Mouse (Mus musculus) gonadal fat pad, adult 2 months (tissue): ENCODE measurements around the gene Olfr1423. TPM values are rescaled to one million over a fixed set of nuclear protein-coding genes. Genes with fewer than 3 reads are reported as not detected.
"Not testable (repeated sequence)": the region's sequence is repeated elsewhere in the genome, so short reads cannot be mapped to it uniquely, and the experiment has no call there.

Experiments
- DNase-seq: peaks from one replicate; pipeline ENCODE4 v3.0.0-alpha.2; 2012; ENCODE audit warnings: low read depth
- polyA plus RNA-seq: library from polyadenylated mRNA; depleted of rRNA; stranded (reverse); fragments of >200 nt; gene quantifications from 2 replicates; pipeline ENCODE4 v1.2.3, GENCODE M21; 2012; rRNA removed

The Olfr1423 gene
- not detected in 2 replicates for polyA plus RNA-seq

DNA sequence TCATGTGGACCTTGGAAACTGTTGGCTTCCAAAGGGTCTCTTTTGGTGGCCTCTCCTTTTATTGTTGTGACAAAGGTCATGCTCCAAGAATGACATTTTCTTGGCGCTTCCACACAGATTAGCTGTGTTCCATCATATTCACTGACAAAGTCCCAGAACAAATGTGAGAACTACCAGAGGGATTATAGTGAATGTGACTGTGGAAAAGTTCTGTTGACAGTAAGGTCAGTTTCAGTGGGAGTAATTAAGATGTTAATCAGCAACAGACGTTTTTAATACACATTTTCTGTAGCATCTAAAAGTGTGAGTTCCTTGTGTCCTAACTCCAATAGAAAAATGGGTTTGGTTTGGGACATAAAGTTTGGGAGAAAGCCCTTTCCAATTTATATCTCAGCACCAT, at the start of gene Olfr1423:
Gene Olfr1423, minus strand, starts transcription at position 101 of the 400 bp plus-strand sequence.
- no peak for DNase-seq

DNA sequence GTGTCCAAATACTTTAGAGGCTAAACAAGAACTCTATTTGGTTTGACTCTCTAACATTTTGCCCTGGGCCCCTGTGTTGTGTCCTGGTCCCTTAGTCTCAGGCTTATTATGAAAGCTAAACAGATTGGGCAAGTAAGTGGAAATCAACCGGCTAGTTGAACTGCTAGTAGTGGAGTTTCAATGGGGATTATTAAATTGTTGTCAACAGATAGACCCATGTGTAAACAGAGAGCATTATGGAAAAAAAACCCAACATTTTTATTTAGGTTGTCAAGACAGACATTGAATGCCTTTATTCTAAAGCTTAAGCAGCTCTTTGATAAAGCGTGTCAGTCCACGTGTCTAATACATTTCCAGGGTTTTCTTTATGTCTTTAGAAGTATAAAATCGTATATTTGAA, 36.5 kb upstream of the Olfr1423 start, which contains the start of gene Olfr1425:
Gene Olfr1425, minus strand, starts transcription at position 101 of the 400 bp plus-strand sequence.
- DNase-seq = not testable (repeated sequence)

DNA sequence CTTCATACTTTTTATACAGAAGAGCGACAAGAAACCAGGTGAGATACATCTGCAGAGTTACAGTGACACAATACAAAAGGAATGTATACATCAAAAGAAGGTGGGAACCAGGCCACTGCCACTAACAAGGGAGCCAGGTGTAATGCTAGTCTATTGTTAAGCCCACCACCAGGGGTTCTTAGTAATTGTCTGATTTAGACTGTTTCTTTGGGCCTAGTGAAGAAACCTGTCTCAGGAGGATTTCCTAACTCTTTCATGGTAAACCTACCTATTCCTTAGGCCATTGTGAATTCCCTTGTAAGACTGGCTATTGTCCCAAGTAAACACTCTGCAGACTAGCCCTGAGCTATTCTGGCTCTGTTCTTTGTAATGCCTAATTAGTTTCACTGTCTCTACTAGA, 28.4 kb upstream of the Olfr1423 start:
- DNase-seq = not testable (repeated sequence)

DNA sequence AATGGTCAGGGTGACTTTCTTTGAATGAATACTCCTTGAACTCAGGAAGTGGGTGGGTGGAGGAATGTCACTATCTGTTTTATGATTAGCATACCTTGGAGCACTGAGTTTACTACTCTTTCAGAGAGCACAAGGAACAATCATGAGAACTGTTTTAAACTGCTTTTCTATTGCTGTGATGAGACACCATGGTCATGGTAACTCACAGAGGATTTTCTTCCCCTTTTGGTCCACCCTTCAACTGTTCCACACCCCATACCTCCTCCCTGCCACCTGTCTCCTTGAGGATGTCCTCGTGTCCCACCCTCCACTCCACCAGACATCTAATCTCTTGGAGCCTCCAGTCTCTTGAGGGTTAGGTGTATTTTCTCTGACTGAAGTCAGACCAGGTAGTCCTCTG, 26.7 kb upstream of the Olfr1423 start:
- not testable (repeated sequence) for DNase-seq

DNA sequence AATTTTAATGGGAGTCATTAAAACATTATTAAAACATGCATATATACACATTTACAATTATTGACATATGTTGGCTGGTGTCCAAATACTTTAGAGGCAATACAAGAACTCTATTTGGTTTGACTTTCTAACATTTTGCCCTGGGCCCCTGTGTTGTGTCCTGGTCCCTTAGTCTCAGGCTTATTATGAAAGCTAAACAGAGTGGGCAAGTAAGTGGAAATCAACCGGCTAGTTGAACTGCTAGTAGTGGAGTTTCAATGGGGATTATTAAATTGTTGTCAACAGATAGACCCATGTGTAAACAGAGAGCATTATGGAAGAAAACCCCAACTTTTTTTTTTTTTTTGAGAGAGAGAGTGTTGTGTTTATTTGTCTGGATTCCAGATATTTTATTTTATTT, 21.5 kb upstream of the Olfr1423 start, which contains the start of gene Olfr1424:
Gene Olfr1424, minus strand, starts transcription at position 101 of the 400 bp plus-strand sequence.
- not testable (repeated sequence) for DNase-seq

DNA sequence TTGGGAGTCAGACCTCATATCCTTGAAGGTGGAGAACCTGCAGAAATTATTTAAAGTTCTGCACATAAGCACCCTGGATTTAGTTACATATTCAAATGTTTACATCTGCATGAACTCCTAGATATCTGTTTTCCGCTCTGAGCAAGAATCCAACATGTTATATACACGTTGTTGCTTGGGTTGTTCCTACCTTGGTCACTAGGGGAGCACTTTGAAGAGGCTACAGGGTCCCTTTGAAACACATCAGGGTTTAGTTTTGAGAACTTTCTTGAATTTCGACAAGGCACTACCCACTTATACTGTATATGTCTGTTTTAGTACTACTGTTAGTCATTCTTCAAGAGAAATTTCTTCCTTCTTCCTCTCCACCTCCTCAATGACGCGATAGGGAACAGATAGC, 2.0 kb upstream of the Olfr1423 start:
- DNase-seq = no peak

DNA sequence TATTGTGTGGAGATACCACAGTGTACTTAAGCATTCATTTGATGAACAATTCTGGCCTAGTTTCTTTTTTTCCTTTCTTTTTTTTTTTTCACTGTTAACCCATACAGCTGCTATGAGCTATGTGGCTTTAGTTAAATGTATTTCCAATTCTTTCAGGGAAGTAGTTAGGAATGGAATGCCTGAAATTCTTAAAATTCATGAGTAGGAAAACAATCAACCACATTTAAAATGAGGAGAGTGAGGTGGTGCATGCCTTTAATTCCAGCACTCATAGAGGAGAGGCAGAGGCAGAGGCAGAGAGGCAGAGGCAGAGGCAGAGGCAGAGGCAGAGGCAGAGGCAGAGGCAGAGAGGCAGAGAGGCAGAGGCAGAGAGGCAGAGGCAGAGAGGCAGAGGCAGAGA, 3.4 kb downstream of the Olfr1423 start:
- no peak for DNase-seq

DNA sequence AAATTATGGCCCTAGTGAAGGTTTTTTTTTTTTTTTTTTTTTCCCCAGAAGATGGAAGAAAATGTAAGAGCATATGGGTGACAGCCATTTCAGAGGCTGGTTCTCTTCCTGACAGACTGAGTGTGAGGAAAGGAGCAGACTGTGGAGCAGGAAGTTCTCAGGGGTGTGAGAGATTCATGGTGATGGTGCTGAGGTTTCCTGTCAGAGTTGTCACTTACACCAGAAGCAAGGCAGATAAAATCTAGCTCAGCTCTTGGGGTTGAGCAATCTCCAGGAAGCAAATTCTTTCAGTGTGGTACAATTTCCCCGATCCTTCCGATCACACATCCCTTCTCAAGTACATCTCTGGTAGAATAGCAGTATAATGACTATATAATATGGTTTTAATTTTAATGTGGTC, 14.5 kb downstream of the Olfr1423 start:
- no peak for DNase-seq

DNA sequence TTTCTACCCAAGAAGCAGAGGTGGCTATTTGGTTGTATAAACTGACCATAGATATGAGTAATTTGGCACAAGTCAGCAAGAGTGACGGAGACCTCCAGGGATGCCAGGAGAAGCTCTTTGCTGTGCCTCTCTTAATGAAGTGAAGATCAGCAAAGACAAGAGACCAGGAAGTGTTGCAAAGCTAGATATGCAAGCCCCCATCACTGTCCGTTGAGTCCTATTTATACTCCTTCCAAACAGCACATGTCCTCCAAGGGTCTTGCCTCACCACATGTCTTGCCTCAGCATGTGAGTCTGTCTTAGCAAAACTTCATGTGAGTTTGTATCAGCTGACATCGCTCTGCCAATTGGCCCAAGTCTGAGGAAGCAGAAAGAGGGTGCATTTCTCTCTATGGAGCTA, 15.8 kb downstream of the Olfr1423 start:
- no peak for DNase-seq

DNA sequence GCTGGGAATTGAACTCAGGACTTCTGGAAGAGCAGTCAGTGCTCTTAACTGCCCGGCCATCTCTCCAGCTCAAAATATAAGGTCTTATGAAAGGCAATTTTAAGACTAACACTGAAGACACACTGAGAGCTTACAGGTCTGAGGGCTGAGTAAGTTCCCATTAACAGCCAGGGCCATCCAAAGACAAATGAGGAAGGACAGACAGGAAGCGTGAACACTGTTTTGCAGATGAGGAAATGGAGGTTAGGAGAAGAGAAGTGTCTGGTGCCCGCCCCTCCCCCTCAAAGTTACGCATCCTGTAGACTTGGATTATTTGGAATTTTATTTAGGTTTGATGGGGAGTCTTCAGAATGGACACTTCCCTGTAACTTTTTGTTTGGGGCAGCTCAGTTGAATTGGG, 17.0 kb downstream of the Olfr1423 start:
- DNase-seq = no peak

DNA sequence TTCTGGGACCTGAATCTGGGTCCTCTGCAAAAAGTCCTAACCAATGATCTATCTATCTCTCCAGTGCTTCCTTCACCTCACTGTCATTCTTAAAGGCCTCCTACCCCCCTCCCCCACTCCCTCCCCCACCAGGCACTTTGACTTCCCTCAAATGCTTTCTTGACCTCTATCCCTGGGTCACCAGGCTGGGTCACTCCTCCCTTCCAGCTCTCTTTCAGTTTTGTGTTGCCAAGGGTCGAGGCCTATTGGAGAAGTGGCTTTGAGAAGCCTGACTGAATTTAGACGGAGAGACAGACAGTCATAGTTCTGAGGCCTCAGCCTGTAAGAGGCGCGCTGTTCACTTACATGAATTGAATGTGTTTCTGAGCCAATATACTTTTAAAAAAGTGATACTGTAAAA, 24.9 kb downstream of the Olfr1423 start:
- no peak for DNase-seq

DNA sequence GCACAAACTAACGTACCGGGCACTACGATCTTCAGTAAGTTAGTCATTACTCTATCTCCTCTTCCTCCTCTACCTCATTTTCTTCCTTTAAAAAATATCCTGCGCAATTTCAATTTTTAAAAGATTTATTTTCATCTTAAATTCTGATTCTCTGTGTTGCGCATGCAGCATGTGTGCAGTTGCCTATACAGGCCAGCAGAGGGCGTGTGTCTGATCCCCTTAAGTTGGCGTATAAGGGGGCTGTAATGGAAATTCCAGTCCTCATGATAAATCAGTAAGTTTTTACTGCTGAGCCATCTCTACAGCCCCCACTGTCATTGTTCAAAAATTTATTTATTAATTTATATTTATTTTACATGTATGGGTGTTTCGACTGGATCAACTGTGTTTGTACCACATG, 25.4 kb downstream of the Olfr1423 start:
- no peak for DNase-seq

DNA sequence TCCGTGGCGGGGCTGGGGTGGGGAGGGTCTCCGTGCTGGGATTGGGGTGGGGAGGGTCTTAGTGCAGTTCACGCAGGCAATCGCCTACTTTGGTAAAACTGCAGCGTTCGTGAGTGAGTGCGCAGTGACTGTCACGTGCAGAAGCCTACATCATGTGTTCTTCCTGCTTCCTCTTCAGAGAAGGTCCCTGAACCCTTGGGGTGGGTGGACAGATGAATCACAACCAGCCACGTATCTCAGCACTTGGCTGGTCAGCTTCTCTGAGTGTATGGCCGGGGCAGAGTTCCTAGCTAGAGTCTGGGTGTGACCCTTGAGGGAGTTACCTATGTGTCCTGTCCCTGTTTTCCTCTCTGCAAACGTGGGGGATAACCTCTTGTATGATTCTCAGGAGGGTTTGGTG, 27.9 kb downstream of the Olfr1423 start:
- DNase-seq = no peak

DNA sequence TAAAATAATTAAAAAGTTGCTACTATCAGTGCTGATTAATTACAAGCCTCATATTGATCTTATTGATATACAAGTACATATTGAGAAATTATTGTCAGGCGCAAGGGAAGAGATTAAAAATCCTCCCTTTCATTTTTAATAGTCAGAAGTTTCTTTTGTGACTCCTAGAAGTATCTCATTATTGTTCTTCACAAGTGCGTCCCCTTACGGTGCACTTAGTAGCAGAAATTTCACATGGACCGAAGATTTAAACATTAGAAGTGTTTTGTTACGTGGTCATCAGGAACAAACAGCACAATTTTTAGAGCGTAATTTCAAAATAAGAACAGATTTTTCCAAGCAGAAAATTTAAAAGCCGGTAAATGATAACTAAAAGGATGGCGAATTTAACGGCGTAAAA, 28.5 kb downstream of the Olfr1423 start:
- no peak for DNase-seq

DNA sequence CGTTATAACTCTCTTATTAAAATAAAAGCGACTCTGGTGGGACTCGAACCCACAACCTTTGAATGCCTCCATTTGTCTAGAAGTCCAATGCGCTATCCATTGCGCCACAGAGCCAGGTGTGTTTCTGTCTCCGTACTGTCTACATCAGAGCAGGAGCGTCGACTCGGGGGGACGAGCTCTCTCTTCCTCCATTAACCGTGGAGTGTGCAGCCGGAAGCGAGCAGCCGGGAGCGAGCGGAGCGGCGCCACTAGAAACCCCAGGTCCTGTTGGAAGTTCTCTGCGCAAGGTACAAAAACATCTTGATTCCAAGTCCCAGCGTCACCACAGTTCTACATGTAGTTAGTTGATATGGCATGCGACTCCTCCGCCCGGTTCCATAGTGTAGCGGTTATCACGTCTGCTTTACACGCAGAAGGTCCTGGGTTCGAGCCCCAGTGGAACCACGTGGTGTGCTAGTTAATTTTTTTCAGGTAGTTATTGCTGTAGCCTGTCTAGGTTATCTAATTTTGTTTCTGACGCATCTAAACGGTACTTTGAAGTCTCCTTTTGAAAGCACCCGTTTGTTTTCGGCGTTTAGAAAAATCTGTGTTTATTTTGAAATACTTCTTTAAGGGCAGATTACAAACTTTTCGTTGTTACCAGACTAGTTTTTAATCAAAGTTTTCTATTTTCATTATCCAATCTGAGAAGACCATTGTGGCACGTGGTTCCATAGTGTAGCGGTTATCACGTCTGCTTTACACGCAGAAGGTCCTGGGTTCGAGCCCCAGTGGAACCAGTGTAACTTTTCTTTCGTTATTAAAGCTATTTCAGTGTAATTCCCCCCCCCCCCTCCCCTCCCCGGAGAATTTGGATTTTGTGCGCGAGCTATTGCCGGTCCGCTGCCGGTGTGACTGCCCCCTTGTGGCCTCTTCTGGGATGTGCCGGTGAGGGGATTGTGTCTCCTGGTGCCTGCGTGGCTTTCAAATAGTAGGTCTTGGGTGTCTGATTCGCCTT, 29.3 kb downstream of the Olfr1423 start:
- DNase-seq = no peak

DNA sequence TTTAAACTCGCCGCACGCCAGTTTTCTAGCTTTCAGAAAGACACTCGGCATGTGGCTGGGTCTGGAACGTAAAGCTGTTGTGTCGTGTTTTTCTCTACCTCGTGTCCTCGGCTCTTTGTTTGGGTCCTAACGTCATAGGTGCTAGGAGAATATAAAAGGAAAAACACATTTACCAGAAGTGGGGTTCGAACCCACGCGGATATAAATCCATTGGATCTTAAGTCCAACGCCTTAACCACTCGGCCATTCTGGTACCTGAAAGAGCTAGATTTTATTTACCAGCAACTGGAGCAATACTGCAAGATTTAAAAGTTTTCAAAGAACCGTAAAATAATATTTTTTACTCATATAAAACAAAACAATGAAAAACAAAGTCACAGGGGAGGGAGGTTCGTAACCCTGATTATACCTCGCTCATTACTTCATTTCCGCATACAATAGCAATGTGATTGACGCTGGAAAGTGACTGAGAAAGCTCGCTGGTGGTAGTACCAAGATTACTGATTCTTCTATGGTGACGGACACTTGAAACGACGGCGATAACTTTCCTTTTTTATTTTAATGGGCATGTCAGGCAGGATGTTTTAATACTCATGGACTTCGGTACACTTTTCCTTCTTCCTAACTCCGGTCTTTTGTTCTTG, 30.1 kb downstream of the Olfr1423 start:
- DNase-seq = no peak

DNA sequence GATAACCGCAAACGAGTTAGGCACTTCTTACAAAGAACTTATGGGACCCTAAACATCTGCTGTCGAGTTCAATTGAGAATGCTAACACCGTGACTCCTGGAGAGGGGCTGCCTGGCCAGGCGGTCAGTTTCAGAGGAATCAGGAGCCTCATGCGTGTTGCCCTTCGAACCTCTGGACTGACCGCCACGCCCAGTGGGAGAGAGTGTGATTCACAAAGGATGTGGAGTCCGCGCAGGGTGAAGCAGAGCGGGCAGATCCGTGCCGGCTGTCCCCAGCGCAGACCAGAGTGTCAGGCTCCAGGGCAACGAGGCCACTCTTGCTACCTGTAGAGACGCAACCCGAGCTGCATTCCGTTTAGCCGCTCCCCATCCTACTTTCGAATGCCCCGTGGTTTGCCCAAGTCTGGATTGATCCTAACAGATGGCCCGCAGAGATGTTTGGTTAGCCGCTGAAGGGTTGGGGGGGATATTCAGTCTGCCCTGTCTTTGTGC, 30.8 kb downstream of the Olfr1423 start:
- DNase-seq = no peak

DNA sequence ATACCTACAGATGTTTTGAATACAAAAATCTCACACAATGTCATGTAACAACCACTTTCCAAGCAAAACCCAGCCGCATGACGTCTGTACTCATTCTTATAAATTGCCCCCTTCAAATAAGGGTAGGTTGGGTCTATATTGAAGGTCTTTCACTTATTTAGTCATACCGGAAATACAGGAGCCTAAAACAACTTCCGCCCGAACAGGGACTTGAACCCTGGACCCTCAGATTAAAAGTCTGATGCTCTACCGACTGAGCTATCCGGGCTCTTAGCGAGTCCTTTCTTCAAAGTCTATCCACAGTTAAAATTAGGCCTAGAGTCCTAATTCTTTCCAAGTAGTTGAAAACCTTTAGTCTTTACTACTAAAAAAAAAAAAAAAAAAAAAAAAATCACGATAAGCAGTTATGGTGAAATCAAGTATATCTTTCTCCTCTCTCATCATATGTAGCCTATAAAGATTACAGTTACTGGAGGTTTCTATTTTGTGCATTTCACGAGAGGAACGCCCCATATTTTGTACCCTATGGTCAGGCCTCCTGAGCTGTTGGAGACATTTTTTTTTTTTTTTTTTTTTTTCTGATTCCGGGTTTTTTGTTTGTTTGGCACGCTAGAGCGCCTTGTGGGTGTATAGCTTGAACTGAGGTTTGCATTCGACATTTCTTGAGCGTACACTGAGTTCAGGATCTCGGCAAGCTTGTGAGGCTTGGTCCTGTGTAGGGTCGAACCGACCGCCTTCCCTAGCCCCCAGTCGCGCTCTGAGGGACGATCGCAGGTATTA, 31.4 kb downstream of the Olfr1423 start:
- DNase-seq = no peak

DNA sequence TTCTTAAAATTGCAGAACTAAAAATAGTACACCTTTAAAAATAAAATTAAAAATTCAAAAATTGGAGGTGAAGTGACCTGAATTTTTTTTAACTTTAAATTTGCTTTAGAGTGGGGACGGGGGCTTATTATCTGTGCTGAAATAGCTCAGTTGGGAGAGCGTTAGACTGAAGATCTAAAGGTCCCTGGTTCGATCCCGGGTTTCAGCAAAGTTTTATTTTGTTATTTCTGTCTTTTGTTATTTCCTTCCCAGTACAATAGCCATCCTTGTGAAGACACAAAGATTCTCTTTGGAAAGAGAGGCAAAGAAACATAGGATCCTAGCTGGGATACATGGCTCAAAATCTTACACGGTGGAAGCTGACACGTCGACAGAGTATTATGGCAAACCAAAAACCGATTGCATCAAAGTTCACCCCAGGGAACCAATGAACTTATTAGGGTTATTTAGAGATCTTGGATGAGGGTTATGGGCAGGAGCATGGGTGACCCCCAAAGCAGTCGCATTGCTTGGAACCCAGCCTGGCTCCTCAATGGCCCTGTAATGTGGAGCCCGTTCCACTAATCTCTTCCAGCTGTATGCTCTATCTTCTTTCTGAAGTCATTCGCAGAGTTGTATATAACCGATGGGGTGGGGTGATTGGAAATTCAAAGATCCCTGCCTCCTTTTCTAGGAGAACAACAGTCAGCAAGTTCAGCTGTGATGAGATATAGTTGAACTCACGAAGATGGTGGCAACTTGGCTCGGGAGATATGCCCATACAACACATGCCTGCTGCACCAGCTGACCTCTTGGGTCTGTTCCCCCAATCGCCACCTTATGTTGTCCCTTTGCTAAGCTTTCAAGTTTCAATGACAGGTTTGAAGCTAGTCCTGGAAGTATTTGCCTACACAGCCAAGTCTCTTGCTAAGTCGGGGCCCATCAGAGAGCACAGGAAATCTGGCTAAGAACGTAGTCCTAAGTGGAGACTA, 32.4 kb downstream of the Olfr1423 start:
- no peak for DNase-seq

DNA sequence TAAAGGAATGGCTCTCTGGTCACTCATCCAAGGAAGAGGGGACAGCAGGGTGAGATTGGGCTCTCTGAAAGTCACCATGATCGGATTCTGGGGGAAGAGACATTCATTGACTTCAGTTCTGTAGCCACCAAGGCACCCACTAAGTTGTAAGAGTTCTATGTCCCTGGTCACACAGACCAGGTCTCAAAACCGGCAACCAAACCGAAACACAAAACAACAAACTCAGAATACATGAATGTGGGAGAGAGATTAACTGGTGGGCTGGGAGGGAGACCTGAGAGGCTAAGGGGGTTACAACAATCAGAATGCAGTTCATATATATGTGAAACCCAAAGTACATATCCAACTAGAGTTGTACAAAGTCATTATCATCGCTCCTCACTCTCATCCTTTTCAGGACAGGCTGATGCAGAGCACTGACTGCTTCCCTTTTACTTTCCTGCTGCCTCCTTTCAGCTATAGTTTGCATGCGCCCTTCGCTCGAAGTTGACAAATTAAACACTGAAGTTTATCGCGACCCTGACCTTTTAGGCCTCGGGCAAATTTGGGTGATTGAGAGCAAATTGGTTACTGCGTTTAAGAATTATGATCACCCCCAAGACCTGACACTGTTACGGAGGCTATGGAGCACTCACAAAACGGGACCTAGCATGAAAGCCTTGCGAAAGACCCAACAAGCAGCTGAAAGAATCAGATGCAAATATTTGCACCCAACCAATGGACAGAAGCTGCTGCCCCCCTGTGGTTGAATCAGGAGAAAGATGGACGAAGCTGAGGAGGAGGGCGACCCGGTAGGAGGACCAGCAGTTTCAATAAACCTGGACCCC, 33.8 kb downstream of the Olfr1423 start:
- DNase-seq = no peak
